Mouse (Mus musculus): ENCODE results near the gene Itpr3.

The Itpr3 gene

DNA sequence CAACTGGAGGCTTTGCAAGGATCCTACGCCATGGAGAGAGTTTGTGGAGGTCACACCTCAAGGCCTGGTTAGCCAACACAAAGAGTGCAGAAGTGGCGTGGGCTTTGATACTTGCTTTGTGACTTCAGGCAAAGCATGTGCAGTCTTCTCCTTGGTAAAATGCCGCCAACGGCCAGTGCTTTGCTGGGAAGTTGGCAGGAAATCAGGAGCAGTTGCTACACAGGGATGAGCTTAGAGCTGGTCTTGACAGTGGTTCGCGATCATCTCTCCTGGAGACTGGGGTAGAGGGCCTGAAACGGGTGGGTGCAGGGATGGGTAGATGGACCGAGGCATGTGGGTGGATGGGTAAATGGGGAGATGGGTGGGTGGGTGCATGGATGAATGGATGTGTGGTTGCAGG, 15.3 kb downstream of the Itpr3 start:
- peak; percentile 26 for DNase-seq

DNA sequence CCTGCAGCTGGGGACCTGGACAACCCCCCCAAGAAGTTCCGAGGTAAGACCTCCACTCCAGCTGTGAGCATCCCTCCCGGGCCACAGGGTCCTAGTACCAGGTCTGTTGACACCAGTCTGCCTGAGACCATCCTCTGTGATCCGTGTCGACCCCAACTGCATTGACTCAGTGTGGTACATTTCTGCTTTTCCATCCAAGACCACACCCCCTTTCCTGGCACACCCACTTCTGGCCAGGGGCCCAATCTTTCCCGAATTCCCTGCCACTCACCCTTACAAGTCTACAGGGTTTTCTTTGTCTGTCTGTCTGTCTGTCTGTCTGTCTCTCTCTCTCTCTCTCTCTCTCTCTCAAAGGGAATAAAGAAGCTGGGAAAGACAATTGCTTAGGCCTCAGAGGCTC, 16.0 kb downstream of the Itpr3 start:
- no peak for DNase-seq

DNA sequence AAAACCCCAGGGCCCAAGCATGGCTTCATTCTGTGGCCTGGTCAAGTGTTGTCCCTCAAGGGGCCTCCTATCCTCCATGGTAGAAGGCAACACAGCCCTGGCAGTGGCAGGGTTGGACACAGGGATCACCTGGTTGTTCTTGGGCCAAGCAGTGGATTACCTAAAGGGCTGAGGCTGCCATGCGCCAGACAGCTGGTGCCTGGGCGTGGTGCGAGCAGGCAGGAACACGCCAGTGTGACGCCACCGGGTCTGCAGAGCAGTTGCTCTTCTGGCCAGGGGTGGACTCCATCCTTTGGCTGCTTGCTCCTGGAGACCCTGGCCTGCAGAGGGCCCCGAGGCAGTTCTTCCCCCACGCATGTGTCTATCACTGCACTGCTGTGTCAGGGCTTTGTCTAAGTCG, 16.7 kb downstream of the Itpr3 start:
- DNase-seq = no peak

- DNase-seq = no peak
Measured at GRCm38 (mm10) chr17:27074236-27074635, 17.1 kb downstream of the Itpr3 start.

GRCm38 (mm10) chr17:27074849-27075745, 18.0 kb downstream of the Itpr3 start:
- no peak for DNase-seq

DNA sequence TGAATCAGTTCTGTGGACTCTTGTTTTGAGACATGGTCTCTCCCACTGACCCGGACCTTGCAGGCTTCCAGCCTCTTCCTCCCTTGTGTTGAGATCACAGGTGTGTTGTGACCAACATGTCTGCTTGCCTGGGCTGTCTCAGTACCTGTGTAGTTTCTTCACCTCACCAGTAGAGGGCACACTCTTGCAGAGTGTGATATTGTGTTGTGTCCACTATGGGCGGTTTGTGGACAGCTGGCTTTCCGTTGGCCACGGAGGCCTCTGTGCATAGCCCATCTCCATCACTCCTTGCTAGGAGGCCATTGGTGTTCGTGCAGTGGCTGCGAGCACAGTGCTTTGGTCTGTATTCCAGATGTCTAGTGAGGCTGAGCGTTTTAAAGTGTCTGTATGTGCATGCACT, 20.0 kb downstream of the Itpr3 start:
- no peak for DNase-seq

DNA sequence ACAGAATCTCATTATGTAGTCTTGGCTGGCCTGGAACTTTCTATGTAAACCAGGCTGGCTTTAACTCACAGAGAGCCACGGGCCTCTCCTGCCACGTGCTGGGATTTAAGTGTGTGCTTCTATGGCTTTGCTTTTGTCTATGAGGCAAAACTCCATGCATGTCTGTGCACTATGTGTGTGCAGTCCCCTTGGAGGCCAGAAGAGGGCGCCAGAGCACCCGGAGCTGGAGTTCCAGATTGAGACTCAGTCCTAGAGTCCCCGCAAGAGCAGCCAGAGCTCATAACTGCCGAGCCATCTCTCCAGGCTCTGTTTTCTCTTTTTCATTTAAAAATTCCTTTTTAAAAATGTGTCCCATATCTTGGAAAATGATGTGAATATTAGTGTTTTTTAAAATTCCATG, 20.8 kb downstream of the Itpr3 start:
- no peak for DNase-seq

GRCm38 (mm10) chr17:27078499-27078898, 21.4 kb downstream of the Itpr3 start:
- DNase-seq = no peak

DNA sequence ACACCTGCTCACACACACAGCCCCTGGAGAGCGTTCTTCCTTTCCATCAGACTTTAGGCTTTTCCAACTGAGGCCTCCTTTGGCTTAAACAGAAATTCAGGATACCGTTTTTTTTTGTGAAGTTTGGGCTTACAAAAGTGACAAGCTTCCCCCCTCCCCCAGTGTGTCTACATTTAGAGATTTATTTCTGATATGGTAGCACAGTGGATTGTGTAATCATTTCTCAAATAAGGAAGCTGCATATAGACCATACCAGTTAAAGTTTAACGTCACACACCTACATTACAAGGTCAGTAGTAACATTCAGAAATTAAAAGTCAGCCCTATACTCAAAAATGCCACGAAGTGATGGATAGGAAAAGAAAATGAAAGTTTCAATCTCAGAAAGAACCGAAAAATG, 24.8 kb downstream of the Itpr3 start:
- DNase-seq = no peak

GRCm38 (mm10) chr17:27082796-27083195, 25.7 kb downstream of the Itpr3 start:
- no peak for DNase-seq

GRCm38 (mm10) chr17:27083601-27084000, 26.5 kb downstream of the Itpr3 start:
- no peak for DNase-seq

DNA sequence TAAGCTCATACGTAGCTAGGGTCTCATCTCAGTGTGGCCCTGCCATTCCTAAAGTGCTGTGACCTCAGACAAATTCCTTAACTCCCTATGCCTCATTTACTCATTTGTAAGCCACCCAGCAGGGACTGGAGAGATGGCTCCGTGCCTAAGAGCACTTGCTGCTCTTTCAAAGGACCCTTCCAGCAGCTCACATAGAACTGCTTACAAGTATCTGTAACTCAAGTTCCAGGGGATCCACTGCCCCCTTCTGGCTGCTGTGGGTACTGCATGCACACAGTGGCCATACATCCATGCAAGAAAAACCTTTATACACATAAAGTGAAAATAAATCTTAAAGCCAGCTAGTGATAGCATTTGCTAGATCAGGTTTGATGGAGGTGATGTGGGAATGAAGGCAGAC, 28.6 kb downstream of the Itpr3 start:
- no peak for DNase-seq

- DNase-seq = no peak
Measured at GRCm38 (mm10) chr17:27087426-27087825, 30.3 kb downstream of the Itpr3 start.

DNA sequence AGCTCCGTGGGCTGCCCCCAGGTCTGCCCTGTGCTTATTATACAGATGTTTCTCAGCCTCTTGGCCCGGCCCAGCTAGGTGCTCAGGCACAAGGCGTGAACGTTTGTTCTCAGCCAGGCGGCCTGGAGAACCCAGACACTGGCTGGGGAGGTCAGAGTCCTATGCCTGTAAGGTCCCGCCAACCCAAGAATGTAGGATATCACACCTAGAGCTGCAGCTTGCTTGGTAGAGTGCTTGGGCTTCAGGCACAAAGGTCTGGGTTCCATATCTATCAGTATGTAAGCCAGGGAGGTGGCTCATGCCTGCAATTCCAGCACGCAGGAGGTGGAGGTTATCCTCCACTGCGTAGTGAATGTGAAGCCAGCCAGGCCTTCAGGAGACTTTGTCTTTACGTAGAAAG, 33.0 kb downstream of the Itpr3 start:
- no peak for DNase-seq

GRCm38 (mm10) chr17:27095690-27096089, 38.6 kb downstream of the Itpr3 start:
- peak; percentile 22 for DNase-seq

DNA sequence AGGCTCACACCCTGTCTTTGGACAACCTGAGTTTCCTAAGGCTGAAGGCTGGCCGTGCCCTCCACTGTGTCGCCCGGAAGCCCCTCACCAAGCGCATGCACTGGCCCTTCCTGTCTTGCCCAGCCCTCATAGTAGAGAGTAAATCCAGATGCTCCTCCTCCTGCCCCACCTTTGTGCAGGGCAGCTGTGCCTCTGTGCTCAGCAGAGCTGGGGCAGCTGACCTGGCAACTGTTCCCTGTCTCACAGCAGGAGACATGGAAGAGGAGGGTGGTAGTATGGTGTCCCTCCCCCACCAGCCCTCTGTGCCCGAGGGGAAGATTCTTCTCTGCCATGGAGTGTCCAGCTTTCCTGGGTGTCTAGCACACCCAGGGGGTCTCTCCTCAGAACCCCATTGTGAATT, 44.6 kb downstream of the Itpr3 start:
- no peak for DNase-seq

DNA sequence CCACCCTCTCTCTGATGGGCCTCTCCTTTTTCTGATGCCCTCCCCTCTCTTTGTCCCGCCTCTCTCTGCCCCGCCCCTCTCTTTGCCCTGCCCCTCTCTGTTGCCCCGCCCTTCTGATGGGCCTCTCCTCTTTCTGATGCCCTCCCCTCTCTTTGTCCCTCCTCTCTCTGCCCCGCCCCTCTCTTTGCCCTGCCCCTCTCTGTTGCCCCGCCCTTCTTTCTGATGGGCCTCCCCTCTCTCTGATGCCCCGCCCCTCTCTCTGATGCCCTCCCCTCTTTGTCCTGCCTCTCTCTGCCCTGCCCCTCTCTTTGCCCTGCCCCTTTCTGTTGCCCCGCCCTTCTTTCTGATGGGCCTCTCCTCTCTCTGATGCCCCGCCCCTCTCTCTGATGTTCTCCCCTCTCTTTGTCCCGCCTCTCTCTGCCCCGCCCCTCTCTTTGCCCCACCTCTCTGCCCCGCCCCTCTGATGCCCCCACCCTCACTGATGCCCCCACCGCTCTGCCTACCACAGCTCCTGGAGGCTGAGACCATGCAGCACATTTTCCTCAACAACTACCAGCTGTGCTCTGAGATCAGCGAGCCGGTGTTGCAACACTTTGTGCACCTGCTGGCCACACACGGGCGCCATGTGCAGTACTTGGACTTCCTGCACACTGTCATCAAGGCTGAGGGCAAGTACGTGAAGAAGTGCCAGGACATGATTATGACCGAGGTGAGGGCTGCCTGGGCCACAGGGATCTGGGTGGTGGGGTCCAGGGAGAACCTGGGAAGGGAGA, 48.8 kb downstream of the Itpr3 start:
- DNase-seq = no peak

DNA sequence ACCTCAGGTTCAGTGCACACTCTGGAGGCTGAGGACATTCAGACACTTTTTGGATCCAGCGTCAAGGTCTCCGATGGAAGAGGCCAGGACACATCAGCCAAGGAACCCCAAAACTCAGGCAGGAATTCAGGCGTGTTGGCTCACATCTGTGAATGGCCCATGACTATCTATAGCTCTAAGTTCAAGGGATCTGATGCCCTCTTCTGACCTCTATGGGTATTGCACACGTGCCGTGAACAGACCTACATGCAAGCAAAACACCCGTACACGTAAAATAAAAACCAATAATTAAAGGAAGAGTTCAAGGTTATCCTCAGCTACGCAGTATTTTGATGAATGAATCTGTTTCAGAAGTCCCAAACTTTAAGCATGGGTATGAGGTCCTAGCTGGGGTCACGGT, 49.6 kb downstream of the Itpr3 start:
- DNase-seq = no peak

DNA sequence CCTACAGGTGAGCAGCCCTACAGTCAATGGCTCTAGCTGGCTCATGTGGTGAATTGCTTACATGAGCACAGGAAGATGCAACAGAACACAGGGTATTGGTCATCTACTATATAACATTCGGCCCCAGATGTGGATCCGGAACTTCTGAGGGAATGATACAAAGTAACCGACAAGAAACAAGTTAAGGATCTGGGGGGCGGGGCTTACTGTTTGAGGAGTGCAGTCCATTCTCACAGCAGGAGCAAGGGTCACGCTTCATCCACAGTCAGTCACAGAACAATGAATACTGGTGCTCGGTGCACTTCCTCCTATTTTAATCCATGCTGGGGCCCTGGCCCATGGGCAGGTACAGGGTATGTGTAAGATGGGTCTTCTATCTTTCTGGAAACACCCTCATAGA, 50.8 kb downstream of the Itpr3 start:
- no peak for DNase-seq

DNA sequence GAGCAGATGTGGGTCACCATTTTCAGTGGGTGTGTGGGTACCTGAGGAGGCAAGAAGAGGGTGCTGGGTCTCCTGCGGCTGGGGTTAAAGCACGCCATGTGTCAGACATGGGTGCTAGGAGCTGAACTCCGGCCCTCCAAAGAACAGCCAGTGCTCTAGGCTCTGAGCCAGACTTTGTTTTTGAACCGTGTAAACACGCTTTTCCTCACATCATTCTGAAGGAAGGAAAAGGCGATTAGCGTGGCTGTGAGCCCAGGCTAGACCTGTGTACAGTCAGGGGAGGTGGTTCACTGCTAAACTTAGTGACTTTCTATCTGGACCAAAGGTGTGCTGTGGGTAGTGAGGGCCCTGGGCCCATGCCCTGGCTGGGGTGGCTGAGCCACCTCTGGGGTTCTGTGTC, 53.0 kb downstream of the Itpr3 start:
- no peak for DNase-seq

GRCm38 (mm10) chr17:27118676-27119539, 61.8 kb downstream of the Itpr3 start:
- no peak for DNase-seq

DNA sequence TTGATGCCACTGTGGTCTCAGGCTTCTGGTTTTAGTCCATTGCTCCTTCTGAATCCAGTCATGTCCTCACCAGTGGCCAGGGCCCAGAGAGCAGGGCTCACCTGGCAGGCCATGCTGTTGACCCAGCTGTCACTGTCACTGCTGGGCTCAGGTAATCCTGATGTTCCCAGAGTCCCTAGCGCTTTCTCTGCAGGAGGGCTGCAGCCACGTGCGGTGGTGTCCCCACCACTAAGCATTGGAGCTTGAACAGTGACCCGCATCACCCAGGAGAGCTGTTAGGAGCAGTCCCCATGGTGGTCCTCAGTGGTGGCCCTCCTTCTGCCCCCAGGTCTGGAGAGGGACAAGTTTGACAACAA, 62.4 kb downstream of the Itpr3 start:
- no peak for DNase-seq

DNA sequence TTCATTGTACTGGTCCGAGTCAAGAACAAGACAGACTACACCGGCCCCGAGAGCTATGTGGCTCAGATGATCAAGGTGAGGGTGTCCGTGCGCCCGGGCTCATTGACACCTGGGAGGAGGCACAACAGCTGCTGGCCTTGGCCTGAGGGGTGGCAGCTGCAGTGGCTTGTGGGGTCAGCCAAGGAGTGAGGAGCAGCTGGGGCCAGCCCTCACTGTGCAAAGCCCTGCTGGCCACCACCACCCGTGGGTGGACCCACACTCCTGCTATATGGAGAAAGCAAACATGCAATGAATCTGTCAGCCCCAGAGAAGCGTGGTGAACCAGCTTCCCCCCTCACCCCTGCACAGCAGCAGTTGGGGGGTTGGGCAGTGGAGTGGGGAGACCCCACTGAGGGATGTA, 62.9 kb downstream of the Itpr3 start:
- DNase-seq = no peak
